Mouse (Mus musculus): ENCODE results near the gene Mif4gd. TPM values are rescaled to one million over a fixed set of nuclear protein-coding genes. Genes with fewer than 3 reads are reported as not detected.
A peak's percentile ranks its signal among the peaks of the same experiment; 100 is the strongest.

The Mif4gd gene
- polyA plus RNA-seq, 1 experiment from 2014 or later, result 29.7 TPM

DNA sequence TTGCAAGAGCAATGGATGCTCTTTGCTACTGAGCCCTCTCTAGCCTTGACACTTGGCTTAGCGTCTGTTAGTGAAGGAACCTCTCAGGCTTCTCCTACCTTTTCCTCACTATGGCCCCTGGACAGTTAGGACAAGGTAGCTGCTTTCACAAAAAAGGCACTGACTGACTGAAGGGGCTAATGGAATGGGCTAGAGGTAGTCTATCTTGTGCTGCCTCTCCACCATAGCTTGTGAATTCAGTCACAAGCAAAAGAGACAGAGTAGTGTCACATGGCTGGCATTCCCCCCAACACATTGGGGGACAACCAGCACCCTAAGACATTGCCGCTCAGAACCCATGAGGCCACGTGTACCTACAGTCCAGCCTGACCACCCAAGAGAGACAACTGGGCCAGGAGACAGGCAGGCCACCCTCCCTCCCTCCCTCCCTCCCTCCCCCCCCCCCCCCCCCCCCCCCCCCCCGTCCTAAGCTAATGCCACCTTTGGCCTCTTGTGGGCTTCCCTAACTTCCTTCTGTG is 27.6 kb upstream of the Mif4gd start:
- H3K27ac ChIP-seq, result no peak overlapping the region
- H3K4me3 ChIP-seq (ENCODE audit: inconsistent target), result no peak overlapping the region
- peaks cover 20% of the 10 kb centered on the region for H3K36me3 ChIP-seq (ENCODE audit: inconsistent target)
- 79% methylated on average over 3 of the region's 4 CpGs for WGBS (ENCODE audit: missing documents)
- peaks cover 15% of the 10 kb centered on the region for H3K79me2 ChIP-seq (ENCODE audit: inconsistent target)

- Histone ChIP-seq H3K4me3 (ENCODE audit: inconsistent target) (no peak overlapping the region), H3K79me2 (ENCODE audit: inconsistent target) (peaks cover 6% of the 10 kb centered on the region), H3K27ac (peak overlapping the region; percentile 80), H3K36me3 (ENCODE audit: inconsistent target) (peaks cover 13% of the 10 kb centered on the region)
- 70% methylated on average over 4 of the region's 4 CpGs for WGBS (ENCODE audit: missing documents)
These were observed 26.8 kb upstream of the Mif4gd start for GRCm38 (mm10) chr11:115639540-115639939.

GRCm38 (mm10) chr11:115638498-115639409 is 26.0 kb upstream of the Mif4gd start:
- WGBS (ENCODE audit: missing documents), result 45% methylated on average over 5 of the region's 5 CpGs
- H3K79me2 ChIP-seq (ENCODE audit: inconsistent target), result no peaks in the 10 kb centered on the region; the same call in 1 of the 2 replicates
- H3K4me3 ChIP-seq (ENCODE audit: inconsistent target), result no peak overlapping the region
- peak overlapping the region; percentile 80 for H3K27ac ChIP-seq
- H3K36me3 ChIP-seq (ENCODE audit: inconsistent target), result peaks cover 5% of the 10 kb centered on the region; the same call in 1 of the 2 replicates

- Histone ChIP-seq H3K36me3 (ENCODE audit: inconsistent target) (no peaks in the 10 kb centered on the region), H3K4me3 (ENCODE audit: inconsistent target) (no peak overlapping the region), H3K79me2 (ENCODE audit: inconsistent target) (no peaks in the 10 kb centered on the region; the same call in 1 of the 2 replicates), H3K27ac (no peak overlapping the region)
- WGBS (ENCODE audit: missing documents), result 100% methylated on average over 3 of the region's 3 CpGs
These were observed 24.2 kb upstream of the Mif4gd start for GRCm38 (mm10) chr11:115636960-115637359.

- Histone ChIP-seq H3K27ac (no peak overlapping the region), H3K79me2 (ENCODE audit: inconsistent target) (no peaks in the 10 kb centered on the region; the same call in 1 of the 2 replicates), H3K36me3 (ENCODE audit: inconsistent target) (no peaks in the 10 kb centered on the region), H3K4me3 (ENCODE audit: inconsistent target) (no peak overlapping the region)
- 89% methylated on average over 7 of the region's 8 CpGs for WGBS (ENCODE audit: missing documents)
These were observed 22.7 kb upstream of the Mif4gd start for GRCm38 (mm10) chr11:115635484-115635883.

DNA sequence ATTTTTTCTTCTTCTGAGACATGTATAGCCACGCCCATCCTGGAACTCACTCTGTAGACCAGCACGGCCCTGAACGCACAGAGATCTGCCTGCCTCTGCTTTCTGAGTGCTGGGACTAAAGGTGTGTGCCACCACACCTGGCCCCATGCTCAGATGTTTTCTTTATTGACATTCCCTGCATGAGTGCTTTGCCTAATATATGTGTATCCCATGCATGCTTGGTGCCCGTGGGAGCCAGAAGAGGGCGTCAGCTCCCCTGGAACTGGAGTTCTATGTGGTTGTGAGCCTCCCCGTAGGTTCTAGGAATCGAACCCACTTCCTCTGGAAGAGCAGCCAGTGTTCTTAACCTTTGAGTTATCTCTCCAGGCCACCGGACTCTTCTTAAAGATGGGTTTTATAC is 22.3 kb upstream of the Mif4gd start:
- no peaks in the 10 kb centered on the region for H3K36me3 ChIP-seq (ENCODE audit: inconsistent target)
- WGBS (ENCODE audit: missing documents), result 92% methylated on average over 8 of the region's 8 CpGs
- H3K4me3 ChIP-seq (ENCODE audit: inconsistent target), result no peak overlapping the region
- H3K79me2 ChIP-seq (ENCODE audit: inconsistent target), result no peaks in the 10 kb centered on the region; the same call in 1 of the 2 replicates
- H3K27ac ChIP-seq, result no peak overlapping the region

GRCm38 (mm10) chr11:115634109-115634508 is 21.3 kb upstream of the Mif4gd start:
- 68% methylated on average over 4 of the region's 4 CpGs for WGBS (ENCODE audit: missing documents)
- no peaks in the 10 kb centered on the region; the same call in 1 of the 2 replicates for H3K79me2 ChIP-seq (ENCODE audit: inconsistent target)
- H3K27ac ChIP-seq, result peak overlapping the region; percentile 43
- H3K36me3 ChIP-seq (ENCODE audit: inconsistent target), result no peaks in the 10 kb centered on the region
- no peak overlapping the region for H3K4me3 ChIP-seq (ENCODE audit: inconsistent target)

DNA sequence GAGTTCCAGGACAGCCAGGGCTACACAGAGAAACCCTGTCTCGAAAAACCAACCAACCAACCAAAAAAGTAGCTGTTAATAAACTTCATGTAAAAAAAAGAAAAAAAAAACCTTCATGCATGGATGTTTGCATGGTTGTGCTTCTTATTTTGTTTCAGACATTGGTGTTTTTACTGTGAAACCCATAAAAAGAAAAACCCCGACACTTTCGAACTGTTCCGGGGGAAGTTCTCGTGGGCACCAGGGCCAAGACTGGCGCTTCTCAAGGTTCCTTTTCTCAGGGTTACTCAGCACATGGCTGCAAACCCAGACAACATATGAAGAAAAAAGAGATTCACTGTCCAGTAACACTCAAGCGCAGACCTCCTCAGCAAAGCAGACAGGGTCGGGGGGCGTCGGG is 20.1 kb upstream of the Mif4gd start:
- Histone ChIP-seq H3K4me3 (ENCODE audit: inconsistent target) (no peak overlapping the region), H3K36me3 (ENCODE audit: inconsistent target) (no peaks in the 10 kb centered on the region), H3K79me2 (ENCODE audit: inconsistent target) (peaks cover under 1% of the 10 kb centered on the region; the same call in 1 of the 2 replicates), H3K27ac (peak overlapping the region; percentile 97)
- WGBS (ENCODE audit: missing documents), result 19% methylated on average over 9 of the region's 10 CpGs

DNA sequence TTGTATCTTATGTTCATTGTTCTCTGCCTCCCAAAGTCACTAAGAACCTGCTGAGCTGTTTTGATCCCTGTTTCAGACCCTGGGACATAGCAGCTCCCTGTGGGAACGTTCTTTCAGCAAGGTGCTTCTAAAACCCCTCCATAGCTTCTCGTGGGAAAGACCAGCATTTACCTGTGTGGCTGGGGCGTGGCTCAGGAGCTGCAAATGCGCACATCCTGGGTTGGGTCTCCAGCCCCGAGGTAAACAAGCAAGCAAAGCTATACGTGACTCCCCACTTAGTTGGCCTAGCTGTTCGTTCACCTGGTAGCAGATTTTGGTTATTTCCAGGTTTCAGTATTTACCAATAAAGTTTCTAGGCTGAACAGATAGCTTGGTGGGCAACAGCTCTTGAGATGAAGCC is 19.5 kb upstream of the Mif4gd start:
- Histone ChIP-seq H3K79me2 (ENCODE audit: inconsistent target) (peaks cover 7% of the 10 kb centered on the region), H3K36me3 (ENCODE audit: inconsistent target) (no peaks in the 10 kb centered on the region), H3K27ac (peak overlapping the region; percentile 97), H3K4me3 (ENCODE audit: inconsistent target) (no peak overlapping the region)
- WGBS (ENCODE audit: missing documents), result 94% methylated on average over 7 of the region's 7 CpGs

DNA sequence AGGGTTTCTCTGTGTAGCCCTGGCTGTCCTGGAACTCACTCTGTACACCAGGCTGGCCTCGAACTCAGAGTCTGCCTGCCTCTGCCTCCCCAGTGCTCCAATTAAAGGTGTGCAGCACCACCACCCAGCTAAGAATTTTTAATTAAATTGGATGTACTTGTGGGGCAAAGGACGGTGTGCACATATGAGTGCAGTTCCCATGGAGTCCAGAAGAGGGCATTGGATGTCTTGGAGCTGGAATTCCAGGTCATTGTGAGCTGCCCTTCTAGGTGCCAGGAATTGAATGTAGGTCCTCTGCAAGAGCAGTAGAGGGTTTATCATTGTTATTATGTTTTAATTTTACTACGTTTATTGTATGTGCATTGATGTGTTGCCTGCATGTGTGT is 18.7 kb upstream of the Mif4gd start:
- H3K27ac ChIP-seq, result peak overlapping the region; percentile 97

GRCm38 (mm10) chr11:115630532-115631504 is 18.0 kb upstream of the Mif4gd start:
- Histone ChIP-seq H3K36me3 (ENCODE audit: inconsistent target) (no peaks in the 10 kb centered on the region), H3K4me3 (ENCODE audit: inconsistent target) (peak overlapping the region; percentile 5; the same call in 1 of the 2 replicates), H3K79me2 (ENCODE audit: inconsistent target) (peaks cover 21% of the 10 kb centered on the region), H3K27ac (peak overlapping the region; percentile 97)
- WGBS (ENCODE audit: missing documents), result 44% methylated on average over 16 of the region's 16 CpGs

More for the DNA sequence above, 18.7 kb upstream of the Mif4gd start:
- H3K4me3 ChIP-seq (ENCODE audit: inconsistent target), result peak overlapping the region; percentile 5; the same call in 1 of the 2 replicates
- H3K79me2 ChIP-seq (ENCODE audit: inconsistent target), result peaks cover 14% of the 10 kb centered on the region
- H3K36me3 ChIP-seq (ENCODE audit: inconsistent target), result no peaks in the 10 kb centered on the region
- WGBS (ENCODE audit: missing documents), result 36% methylated on average over 3 of the region's 3 CpGs

- WGBS (ENCODE audit: missing documents), result 87% methylated on average over 12 of the region's 13 CpGs
- peak overlapping the region; percentile 97 for H3K27ac ChIP-seq
- H3K36me3 ChIP-seq (ENCODE audit: inconsistent target), result no peaks in the 10 kb centered on the region
- H3K79me2 ChIP-seq (ENCODE audit: inconsistent target), result peaks cover 30% of the 10 kb centered on the region
- H3K4me3 ChIP-seq (ENCODE audit: inconsistent target), result no peak overlapping the region
These were observed 17.2 kb upstream of the Mif4gd start for GRCm38 (mm10) chr11:115629734-115630531.

DNA sequence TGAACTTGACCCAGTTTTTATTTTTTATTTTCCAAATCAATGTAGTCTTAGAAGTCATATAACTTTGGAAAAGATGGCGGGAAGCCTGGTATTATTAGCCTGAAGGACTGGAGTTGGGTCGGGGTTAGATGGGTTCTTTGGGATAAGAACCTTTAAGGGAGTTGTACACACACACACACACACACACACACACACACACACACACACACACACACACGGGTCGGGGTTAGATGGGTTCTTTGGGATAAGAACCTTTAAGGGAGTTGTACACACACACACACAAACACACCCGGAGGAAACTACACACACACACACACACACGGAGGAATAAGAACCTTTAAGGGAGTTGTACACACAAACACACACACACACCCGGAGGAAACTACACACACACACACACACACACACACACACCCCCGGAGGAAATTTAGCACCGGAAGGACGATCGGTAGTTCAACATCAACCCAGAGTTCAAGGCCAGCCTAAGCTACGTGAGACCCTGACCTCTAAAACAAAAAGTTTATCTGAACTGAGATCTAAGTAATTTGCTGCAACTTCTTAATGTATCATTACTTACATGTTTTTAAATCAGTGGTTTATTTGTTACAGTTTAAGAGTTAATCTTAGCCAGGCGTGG is 15.8 kb upstream of the Mif4gd start:
- H3K79me2 ChIP-seq (ENCODE audit: inconsistent target), result peaks cover 44% of the 10 kb centered on the region
- H3K4me3 ChIP-seq (ENCODE audit: inconsistent target), result peak overlapping the region; percentile 97
- peak overlapping the region; percentile 44 for H3K27ac ChIP-seq
- H3K36me3 ChIP-seq (ENCODE audit: inconsistent target), result peaks cover 6% of the 10 kb centered on the region
- 43% methylated on average over 11 of the region's 13 CpGs for WGBS (ENCODE audit: missing documents)

Measured in macrophage (primary cell).